Mouse (Mus musculus) lung, postnatal 0 days (tissue): ENCODE data around the gene Fggy. TPM values are rescaled to one million over a fixed set of nuclear protein-coding genes. Genes with fewer than 3 reads are reported as not detected.

Experiments
- ATAC-seq: fragments of 200-750 bp; cut with Nextera tagmentation; 2 replicates; pipeline ENCODE4 v1.8.0; 2017; ENCODE audit warnings: moderate library complexity
- DNase-seq: peaks from one replicate; pipeline ENCODE4 v3.0.0-alpha.2; 2016; ENCODE audit warnings: low spot score
- H3K27ac ChIP-seq: fragments of 300-500 bp; sonication (generic); 2 replicates; pipeline ENCODE4 v1.5.1; 2014; ENCODE audit warnings: antibody characterized with exemption, mild to moderate bottlenecking, low read length, mixed read lengths
- H3K27me3 ChIP-seq: fragments of 300-500 bp; sonication (generic); replicated peaks from 2 replicates; pipeline ENCODE4 v1.6.1; 2014; ENCODE audit warnings: low read length, mixed read lengths; ENCODE audit not compliant: insufficient read depth
- H3K36me3 ChIP-seq: fragments of 300-500 bp; sonication (generic); 2 replicates; pipeline ENCODE4 v1.6.1; 2014; ENCODE audit warnings: low read length, mixed read lengths; ENCODE audit not compliant: insufficient read depth
- H3K4me1 ChIP-seq: fragments of 300-500 bp; sonication (generic); 2 replicates; pipeline ENCODE4 v1.6.1; 2014; ENCODE audit warnings: antibody characterized with exemption, low read depth, low read length, mixed read lengths; ENCODE audit not compliant: insufficient read depth
- H3K4me2 ChIP-seq: fragments of 300-500 bp; sonication (generic); replicated peaks from 2 replicates; pipeline ENCODE4 v1.6.1; 2014; ENCODE audit warnings: low read depth, mild to moderate bottlenecking, low read length, moderate library complexity, mixed read lengths
- H3K4me3 ChIP-seq: fragments of 300-500 bp; sonication (generic); 2 replicates; pipeline ENCODE4 v1.5.1; 2014; ENCODE audit warnings: low read depth, low read length
- H3K9ac ChIP-seq: fragments of 300-500 bp; sonication (generic); replicated peaks from 2 replicates; pipeline ENCODE4 v1.6.1; 2014; ENCODE audit warnings: low read depth, mild to moderate bottlenecking
- H3K9me3 ChIP-seq: fragments of 300-500 bp; sonication (generic); 2 replicates; pipeline ENCODE4 v1.6.1; 2016; ENCODE audit warnings: low read length, mixed read lengths
- CTCF ChIP-seq: IDR thresholded peaks from 2 replicates; pipeline ENCODE4 v1.5.1; 2016; ENCODE audit warnings: antibody characterized with exemption, mild to moderate bottlenecking
- EP300 ChIP-seq: IDR thresholded peaks from 2 replicates; pipeline ENCODE4 v1.6.1; 2016; ENCODE audit warnings: antibody characterized with exemption, mild to moderate bottlenecking, control low read depth
- WGBS: fragments of 180-500 bp; shearing (Covaris S2); extraction: QIAGEN DNeasy Blood & Tissue Kit; methylation state at CpG from one replicate; pipeline ENCODE4 v1.1.7; 2014; 5-methylcytosine and 5-hydroxymethylcytosine counted together
- polyA plus RNA-seq: library from polyadenylated mRNA; unstranded; fragments of >200 nt; fragmentation: Nextera tagmentation; extraction: Ambion mirVana; gene quantifications from 2 replicates; pipeline ENCODE4 v1.2.1, GENCODE M21; 2015

The Fggy gene
- polyA plus RNA-seq, 1 experiment from 2014 or later: 6.2 TPM

DNA sequence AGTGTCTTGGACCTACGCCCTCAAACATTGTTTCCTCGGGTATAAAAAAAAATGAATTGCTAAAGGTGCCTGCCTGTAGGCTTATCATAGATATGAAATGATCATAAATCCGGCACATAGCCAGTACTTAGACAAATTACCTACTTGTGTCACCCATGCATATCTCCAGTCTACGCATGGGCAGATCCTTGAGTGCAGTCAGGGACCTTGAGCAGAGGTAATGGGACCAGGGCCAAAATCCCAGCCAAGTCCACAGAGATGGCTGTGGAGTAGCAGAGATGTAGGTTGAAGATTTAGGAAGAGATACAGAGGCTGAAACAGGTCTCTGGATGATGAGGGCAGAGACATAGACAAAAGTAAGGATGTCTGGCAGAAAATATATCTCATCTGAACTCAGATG, 320.1 kb downstream of the Fggy start:
- H3K27ac ChIP-seq: no peak overlapping the region
- 43% methylated on average over 4 of the region's 4 CpGs for WGBS
- TF ChIP-seq CTCF (no peak), EP300 (no peak)

DNA sequence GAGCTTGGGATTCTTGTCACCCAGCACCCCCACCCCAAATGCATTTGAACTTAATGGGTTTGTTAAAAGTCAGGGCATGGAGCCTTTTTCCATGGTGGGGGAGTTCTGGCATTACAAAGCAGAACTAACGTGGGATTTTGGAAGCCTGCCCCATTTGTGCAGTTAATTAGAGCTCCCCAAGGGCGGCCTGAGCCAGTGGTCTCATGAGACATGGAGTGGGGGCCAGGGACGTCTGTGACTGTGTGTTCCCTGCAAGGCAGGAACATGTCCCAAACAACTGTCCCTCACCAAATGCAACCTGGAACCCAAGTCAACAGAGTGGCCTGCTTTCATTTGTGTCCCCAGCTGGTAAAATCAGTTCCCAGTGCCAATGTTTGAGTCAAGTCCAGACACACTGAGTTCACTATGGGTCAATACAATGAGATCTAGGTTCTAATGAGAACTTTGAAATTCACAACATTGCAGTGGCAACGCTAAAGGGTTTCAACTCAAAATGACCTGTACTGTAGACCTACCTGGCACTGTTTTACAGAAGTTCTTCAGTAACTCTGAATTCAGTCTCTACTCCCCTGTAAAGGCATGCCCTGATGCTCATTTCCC, 324.5 kb downstream of the Fggy start:
- no peaks in the 10 kb centered on the region for H3K4me1 ChIP-seq
- no peak overlapping the region for H3K9ac ChIP-seq
- DNase-seq: no peak
- ATAC-seq: no peak
- H3K4me3 ChIP-seq: no peak overlapping the region
- no peak overlapping the region for H3K27ac ChIP-seq
- H3K27me3 ChIP-seq: no peaks in the 10 kb centered on the region
- 63% methylated on average over 4 of the region's 4 CpGs for WGBS
- TF ChIP-seq EP300 (no peak), CTCF (no peak)
- H3K9me3 ChIP-seq: no peaks in the 10 kb centered on the region
- H3K36me3 ChIP-seq: no peaks in the 10 kb centered on the region
- H3K4me2 ChIP-seq: no peak overlapping the region

More for the DNA sequence above, 320.1 kb downstream of the Fggy start:
- H3K9ac ChIP-seq: no peak overlapping the region
- no peak overlapping the region for H3K4me2 ChIP-seq
- ATAC-seq (no peak), DNase-seq (peak; percentile 23)
- no peaks in the 10 kb centered on the region for H3K4me1 ChIP-seq
- H3K36me3 ChIP-seq: no peaks in the 10 kb centered on the region
- H3K9me3 ChIP-seq: no peaks in the 10 kb centered on the region
- H3K4me3 ChIP-seq: no peak overlapping the region
- H3K27me3 ChIP-seq: no peaks in the 10 kb centered on the region

DNA sequence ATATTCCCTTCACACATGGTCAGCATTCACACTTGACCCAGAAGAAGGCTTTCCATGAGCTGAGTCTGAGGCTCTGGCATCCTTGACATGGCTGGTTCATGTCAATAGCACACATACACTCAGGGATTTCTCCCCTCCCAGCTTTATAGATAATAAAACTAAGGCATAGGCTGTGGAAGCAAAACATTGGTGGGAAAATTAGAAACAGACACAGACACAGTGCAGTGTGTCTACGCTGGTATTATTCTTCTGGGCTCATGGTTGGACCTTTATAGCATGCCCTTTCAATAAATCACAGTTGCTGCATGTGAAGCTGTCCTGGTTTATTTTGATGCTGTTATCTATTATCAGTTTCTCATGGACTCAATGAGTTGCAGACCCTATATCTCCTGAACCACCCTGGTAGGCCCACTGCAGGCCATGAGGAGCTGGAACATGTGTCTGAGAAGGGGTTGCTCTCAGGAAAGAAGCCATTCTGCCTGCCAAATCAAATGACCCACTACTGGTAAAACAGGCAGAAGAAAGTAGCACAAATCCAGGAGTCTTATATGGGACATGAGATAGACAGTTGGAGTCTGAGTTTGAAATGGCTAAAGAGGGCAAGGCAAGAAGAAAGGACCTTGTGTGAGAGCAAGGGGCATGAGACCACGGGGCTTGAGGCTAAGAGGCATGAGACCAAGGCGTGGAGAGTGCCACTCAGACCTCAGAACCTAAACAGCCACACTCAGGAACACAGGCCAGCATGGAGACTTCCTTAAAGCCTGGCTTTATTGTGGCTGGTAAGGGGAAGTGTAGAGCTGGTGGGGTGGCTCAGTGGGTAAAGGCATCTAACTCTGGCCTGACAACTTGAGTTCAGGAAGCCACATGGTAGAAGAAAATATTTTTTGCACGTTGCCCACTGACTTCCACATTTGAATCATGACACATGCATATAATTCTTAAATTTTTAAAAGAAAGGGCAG, 327.2 kb downstream of the Fggy start:
- Histone ChIP-seq H3K9me3 (no peaks in the 10 kb centered on the region), H3K27ac (no peak overlapping the region), H3K27me3 (no peaks in the 10 kb centered on the region), H3K36me3 (no peaks in the 10 kb centered on the region), H3K4me1 (no peaks in the 10 kb centered on the region), H3K9ac (no peak overlapping the region), H3K4me2 (no peak overlapping the region), H3K4me3 (no peak overlapping the region)
- ATAC-seq (no peak), DNase-seq (no peak)
- TF ChIP-seq EP300 (no peak), CTCF (no peak)
- WGBS: 78% methylated on average over 4 of the region's 4 CpGs

DNA sequence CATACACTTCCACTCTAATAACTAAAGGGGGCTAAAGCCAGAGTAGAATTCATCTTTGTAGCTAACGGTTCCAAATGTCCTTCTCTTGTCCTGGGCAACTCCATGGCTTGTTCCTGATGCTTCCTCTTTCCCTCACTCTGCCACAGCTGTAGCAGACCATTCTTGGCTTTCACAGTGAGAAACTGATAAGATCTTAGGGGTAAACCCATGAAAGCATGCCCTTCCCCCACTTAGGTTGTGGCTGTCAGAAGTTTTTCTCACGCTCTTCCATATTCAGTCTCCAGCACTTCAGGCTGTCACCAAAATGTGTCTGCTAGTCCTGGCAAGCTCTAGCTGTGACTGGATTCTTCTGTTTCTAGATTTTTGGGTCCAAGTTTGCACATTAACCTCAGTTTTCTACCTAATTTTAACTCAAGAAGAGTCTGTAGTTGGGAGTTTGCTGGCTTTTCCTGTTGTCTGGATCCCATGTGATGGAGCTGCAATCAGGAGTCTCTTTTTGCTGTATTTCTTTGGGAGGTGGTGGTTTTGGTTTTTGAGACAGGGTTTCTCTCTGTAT, 338.0 kb downstream of the Fggy start:
- Histone ChIP-seq H3K36me3 (no peaks in the 10 kb centered on the region), H3K4me2 (no peak overlapping the region), H3K4me3 (no peak overlapping the region), H3K9me3 (no peaks in the 10 kb centered on the region), H3K27me3 (no peaks in the 10 kb centered on the region), H3K9ac (no peak overlapping the region), H3K27ac (no peak overlapping the region), H3K4me1 (peaks cover 14% of the 10 kb centered on the region; the same call in 1 of the 2 replicates)
- 56% methylated on average over 2 of the region's 2 CpGs for WGBS
- DNase-seq (peak; percentile 6), ATAC-seq (peak; percentile 9; the same call in 1 of the 2 replicates)
- TF ChIP-seq CTCF: no peak
- TF ChIP-seq EP300: no peak

DNA sequence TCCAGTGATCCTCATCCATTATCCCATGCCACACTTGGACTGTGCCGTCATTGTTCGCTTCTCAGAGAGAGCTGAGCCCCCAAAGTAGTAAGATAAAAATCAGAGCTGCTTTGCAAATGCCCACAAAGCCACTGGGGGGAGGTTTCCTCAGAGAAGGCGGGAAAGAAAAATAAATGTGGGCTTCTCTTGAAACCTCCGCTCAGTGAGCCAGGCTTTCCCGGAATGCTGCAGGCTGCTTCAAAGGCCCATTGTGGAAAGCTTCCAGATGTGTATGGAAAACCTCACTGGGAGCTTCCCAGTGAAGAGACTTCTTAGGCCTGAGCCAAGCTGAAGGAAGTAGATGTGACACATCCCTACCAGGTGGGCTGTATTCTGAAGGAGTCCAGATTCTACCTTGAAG, 339.3 kb downstream of the Fggy start:
- TF ChIP-seq CTCF (no peak), EP300 (no peak)
- peak; percentile 35 for DNase-seq
- H3K27ac ChIP-seq: 0 out of 2 replicates have a peak overlapping the region, but pooled peaks have one; percentile 12

DNA sequence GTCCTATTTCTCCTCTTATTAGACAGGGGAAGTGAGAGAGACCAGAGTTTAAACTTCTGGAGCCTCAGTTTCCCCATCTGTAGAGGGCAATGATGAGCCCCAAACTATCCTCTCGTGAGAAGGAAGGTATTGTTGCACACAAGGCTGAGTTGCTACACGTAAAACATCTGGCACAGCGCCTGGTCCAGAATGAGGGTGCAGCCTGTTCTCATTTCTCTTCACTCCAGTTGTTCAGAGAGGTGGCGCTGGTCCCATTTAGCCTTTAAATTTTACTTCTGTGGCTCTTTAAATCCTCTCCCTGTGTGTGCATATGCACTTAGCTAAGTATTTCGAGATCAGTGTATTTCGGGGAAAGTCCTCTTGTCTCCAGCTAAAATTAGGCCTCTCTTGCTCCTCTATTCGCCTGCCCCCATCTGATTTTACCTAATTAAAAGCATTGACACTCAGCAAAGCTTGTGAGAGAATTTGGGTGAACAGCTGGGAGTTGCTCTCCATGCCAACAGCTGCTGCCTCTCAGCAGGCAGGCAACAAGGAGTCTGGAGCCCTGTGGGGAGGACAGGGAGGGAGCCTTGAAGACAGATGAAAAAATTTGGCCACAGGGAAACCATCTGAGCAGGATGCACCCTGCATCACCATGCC, 340.0 kb downstream of the Fggy start:
- no peak overlapping the region for H3K9ac ChIP-seq
- DNase-seq (peak; percentile 86), ATAC-seq (peak; percentile 86)
- TF ChIP-seq CTCF: peak; percentile 37
- peak; percentile 63; the same call in 1 of the 2 replicates for TF ChIP-seq EP300
- H3K27me3 ChIP-seq: no peaks in the 10 kb centered on the region
- H3K9me3 ChIP-seq: no peaks in the 10 kb centered on the region
- no peak overlapping the region for H3K4me2 ChIP-seq
- H3K27ac ChIP-seq: 0 out of 2 replicates have a peak overlapping the region, but pooled peaks have one; percentile 12
- H3K4me3 ChIP-seq: no peak overlapping the region
- H3K4me1 ChIP-seq: peaks cover 19% of the 10 kb centered on the region; the same call in 1 of the 2 replicates
- 40% methylated on average over 7 of the region's 7 CpGs for WGBS
- H3K36me3 ChIP-seq: no peaks in the 10 kb centered on the region

More for the DNA sequence above, 339.3 kb downstream of the Fggy start:
- no peaks in the 10 kb centered on the region for H3K9me3 ChIP-seq
- peaks cover 19% of the 10 kb centered on the region; the same call in 1 of the 2 replicates for H3K4me1 ChIP-seq
- WGBS: 31% methylated on average over 5 of the region's 5 CpGs
- H3K9ac ChIP-seq: no peak overlapping the region
- ATAC-seq: no peak
- no peaks in the 10 kb centered on the region for H3K36me3 ChIP-seq
- H3K27me3 ChIP-seq: no peaks in the 10 kb centered on the region
- H3K4me3 ChIP-seq: no peak overlapping the region
- H3K4me2 ChIP-seq: no peak overlapping the region
